Mouse (Mus musculus) lung, postnatal 0 days (tissue): Measurements from ENCODE around the gene Spdl1.
"Not testable (repeated sequence)": the region's sequence is repeated elsewhere in the genome, so short reads cannot be mapped to it uniquely, and the experiment has no call there.

ENCODE experiments used
- CTCF ChIP-seq: IDR thresholded peaks from 2 replicates; pipeline ENCODE4 v1.5.1; 2016; ENCODE audit warnings: antibody characterized with exemption, mild to moderate bottlenecking
- EP300 ChIP-seq: IDR thresholded peaks from 2 replicates; pipeline ENCODE4 v1.6.1; 2016; ENCODE audit warnings: antibody characterized with exemption, mild to moderate bottlenecking, control low read depth

GRCm38 (mm10) chr11:34798066-34798465, 35.4 kb downstream of the Spdl1 start:
- not testable (repeated sequence) for TF ChIP-seq CTCF, EP300
